Mouse (Mus musculus): ENCODE data around the gene Htr1f. TPM values are rescaled to one million over a fixed set of nuclear protein-coding genes. Genes with fewer than 3 reads are reported as not detected.

Htr1f gene
- polyA plus RNA-seq, 1 experiment from 2014 or later: 0.38 TPM

Small RNA genes within 50 kb of the gene (microRNA-seq; reads per million reads assigned to microRNA genes)
- gene Gm23374 (ENCODE audit: borderline number of aligned reads): not detected

All from embryonic facial prominence, embryonic 14.5 days (tissue).